Mouse (Mus musculus) stomach, postnatal 0 days (tissue): ENCODE results near the gene Phtf2.

Experiments used
- CTCF ChIP-seq: IDR thresholded peaks from 2 replicates; pipeline ENCODE4 v1.5.1; 2016; ENCODE audit warnings: antibody characterized with exemption, low read depth, mild to moderate bottlenecking, moderate library complexity
- EP300 ChIP-seq: optimal IDR thresholded peaks from 2 replicates; pipeline ENCODE3; 2016; ENCODE audit warnings: antibody characterized with exemption

GRCm38 (mm10) chr5:20815094-20815493 is 66.8 kb downstream of the Phtf2 start:
- TF ChIP-seq CTCF (no peak), EP300 (no peak)
